Mouse (Mus musculus) embryonic stem cell, embryonic (primary cell): ENCODE data around the gene Mmp8.

Experiments used
- CTCF ChIA-PET, 4 experiments: fragments of 300-600 bp in 2 of 4; fragments of 350-600 bp in 2 of 4; sonication (Branson Sonifier 250); formaldehyde crosslinking; loops; one replicate each; lab custom pipeline; 2022; ENCODE audit warnings: inconsistent platforms in 2 of 4; lab: Charles Lee
- POLR2A ChIA-PET, 4 experiments: fragments of 300-600 bp in 2 of 4; fragments of 350-600 bp in 2 of 4; sonication (Branson Sonifier 250); formaldehyde crosslinking; loops; one replicate each; lab custom pipeline; 2022; ENCODE audit warnings: antibody characterized with exemption in 4 of 4, inconsistent platforms in 1 of 4; lab: Charles Lee

The Mmp8 gene

GRCm38 (mm10) chr9:7575526-7575925 is 17.3 kb downstream of the Mmp8 start:
- CTCF ChIA-PET = interaction anchor here in 1 of 4 experiments (0.7 kb wide), 1 partner anchor 28 kb away, joined by 3 read pairs; no protein-coding TSS in a partner anchor
- POLR2A ChIA-PET = no interaction called here

DNA sequence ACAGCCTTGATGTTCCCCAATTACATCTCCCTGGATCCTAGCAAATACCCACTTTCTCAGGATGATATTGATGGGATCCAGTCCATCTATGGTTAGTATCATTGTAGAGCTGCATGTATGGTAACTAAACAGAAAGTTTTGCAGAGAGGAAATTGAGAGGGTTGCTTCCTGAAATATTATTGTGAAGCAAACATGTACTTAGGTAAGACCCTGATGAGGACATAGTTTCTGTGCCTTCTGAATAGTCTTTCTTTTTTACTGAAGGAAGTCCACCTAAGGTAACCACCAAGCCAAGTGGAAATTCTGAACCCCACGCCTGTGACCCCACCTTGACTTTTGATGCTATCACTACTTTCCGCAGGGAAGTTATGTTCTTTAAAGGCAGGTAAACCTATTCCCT is 19.1 kb downstream of the Mmp8 start:
- CTCF ChIA-PET = no interaction called here

DNA sequence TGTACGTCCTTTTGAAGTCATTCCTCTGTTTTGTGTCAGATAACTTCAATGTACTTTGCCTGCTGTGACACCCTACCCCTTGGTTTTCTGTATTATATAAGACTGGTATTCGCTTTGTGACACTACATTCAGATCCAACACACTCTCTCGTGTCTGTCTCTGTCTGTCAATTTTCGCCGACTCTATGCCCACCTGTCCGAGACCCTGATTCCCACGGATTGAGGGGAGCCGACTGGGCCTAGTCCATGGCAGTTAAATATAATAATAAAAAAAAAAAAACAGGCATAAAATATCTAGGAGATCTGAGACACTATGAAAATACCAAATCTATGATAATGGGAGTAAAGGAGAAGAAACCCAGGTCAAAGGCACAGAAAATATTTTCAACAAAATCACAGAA is 31.8 kb downstream of the Mmp8 start:
- POLR2A ChIA-PET = no interaction called here
- CTCF ChIA-PET = no interaction called here

More for the DNA sequence above, 19.1 kb downstream of the Mmp8 start:
- POLR2A ChIA-PET = no interaction called here

DNA sequence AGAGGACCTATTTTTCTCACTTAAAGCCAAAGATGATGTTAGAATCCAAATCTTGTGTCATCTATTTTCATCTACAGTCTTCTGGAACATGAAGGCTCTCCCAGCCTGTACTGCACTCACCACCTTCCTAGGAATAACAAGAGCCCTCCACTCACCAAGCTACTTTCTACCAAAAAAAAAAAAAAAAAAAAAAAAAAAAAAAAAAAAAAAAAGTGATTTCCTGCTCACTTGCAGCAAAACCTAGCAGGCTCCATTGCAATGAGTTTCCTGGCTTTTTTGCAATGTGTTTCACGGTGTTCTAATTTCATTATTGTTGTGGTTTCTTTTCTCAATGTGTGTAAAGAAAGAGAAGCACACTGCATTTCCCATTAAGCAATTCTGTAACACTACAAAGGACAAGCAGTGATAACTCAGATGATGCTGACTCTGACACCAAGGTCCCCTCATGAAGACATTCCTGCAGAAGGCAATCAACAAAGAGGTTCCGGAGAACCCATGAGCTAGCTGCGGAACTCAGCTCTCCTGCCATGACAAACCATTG is 35.1 kb downstream of the Mmp8 start:
- POLR2A ChIA-PET = no interaction called here
- CTCF ChIA-PET = interaction anchor here (0.6 to 2.8 kb wide), 4 partner anchors 10 to 377 kb away, joined by 3 to 18 read pairs (median 4); no protein-coding TSS in a partner anchor

DNA sequence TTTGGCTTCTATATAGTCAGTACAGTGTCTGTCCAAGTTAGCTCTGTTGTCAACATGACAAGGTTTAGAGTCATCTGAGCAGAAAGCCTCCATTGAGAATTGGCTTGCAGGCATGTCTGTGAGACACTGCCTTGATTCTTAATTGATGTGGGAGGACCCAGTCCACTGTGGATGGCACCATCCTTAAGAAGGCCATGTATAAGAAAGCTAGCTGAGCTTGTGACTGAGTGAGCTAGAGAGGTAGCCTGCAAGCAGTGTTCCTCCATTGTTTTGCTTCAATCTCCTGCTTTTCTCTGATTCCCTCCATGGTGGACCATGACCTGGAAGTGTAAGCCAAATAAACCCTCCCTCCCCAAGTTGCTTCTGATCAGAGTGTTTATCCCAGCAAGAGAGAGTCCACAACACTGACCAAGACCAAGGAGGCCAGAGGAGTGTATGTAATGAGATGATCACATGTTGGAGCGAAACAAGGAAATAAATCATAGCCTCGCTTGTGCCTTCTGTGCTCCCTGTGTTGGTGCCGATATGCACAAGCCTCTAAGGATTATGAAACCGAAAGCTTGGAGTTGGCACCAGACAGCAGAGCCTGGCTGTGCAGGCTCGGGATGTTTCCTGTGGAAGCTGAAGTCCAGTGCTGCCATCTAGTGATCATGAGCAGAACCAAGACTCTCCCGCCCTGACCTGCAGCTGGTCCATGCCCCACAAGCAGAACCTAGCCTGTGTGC is 36.7 kb downstream of the Mmp8 start:
- CTCF ChIA-PET = interaction anchor here (0.5 to 2.8 kb wide), 24 partner anchors 8 to 609 kb away, joined by 3 to 23 read pairs (median 4); partner anchors contain the start of gene Mmp12 (in 1 of the 4)
- POLR2A ChIA-PET = interaction anchor here in 1 of 4 experiments (1.4 kb wide), 1 partner anchor 8 kb away, joined by 3 read pairs; no protein-coding TSS in a partner anchor

- CTCF ChIA-PET = interaction anchor here (0.5 to 1.9 kb wide), 49 partner anchors 8 to 1382 kb away, joined by 3 to 34 read pairs (median 3); partner anchors contain the start of genes Mmp20 (in 1 of the 4) and Tmem123 (in 1 of the 4)
- POLR2A ChIA-PET = interaction anchor here in 3 of 4 experiments (0.7 to 1.1 kb wide), 5 partner anchors 9 to 278 kb away, joined by 3 to 4 read pairs (median 3); partner anchors contain the start of gene Birc2 (in 1 of the 3)
These were observed 44.9 kb downstream of the Mmp8 start for GRCm38 (mm10) chr9:7602982-7603742.

DNA sequence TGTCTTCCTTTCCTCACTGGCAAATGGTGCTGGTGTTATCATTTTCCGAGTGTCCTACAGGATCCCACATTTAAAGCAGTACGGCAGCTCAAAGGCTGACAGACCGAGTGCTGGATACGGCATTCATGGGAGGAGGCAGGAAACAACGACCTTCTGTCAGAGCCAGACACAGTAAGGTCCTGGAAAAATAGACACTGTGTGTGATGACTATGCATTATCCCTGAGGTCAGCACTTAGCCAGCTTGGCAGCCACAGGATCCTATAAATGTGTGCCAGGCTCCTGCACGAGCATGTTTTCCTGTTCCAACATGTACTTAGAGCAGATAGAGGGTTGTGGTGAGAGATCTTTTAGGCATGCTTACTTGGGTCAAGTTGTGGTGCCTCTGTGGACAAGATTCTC is 45.7 kb downstream of the Mmp8 start:
- ChIA-PET CTCF (interaction anchor here (0.5 to 1.9 kb wide), 42 partner anchors 9 to 605 kb away, joined by 3 to 34 read pairs (median 3); partner anchors contain the start of genes Mmp20 (in 1 of the 4) and Tmem123 (in 1 of the 4)), POLR2A (interaction anchor here in 2 of 4 experiments (0.8 to 1.1 kb wide), 4 partner anchors 10 to 277 kb away, joined by 3 read pairs; partner anchors contain the start of gene Birc2 (in 1 of the 2))

DNA sequence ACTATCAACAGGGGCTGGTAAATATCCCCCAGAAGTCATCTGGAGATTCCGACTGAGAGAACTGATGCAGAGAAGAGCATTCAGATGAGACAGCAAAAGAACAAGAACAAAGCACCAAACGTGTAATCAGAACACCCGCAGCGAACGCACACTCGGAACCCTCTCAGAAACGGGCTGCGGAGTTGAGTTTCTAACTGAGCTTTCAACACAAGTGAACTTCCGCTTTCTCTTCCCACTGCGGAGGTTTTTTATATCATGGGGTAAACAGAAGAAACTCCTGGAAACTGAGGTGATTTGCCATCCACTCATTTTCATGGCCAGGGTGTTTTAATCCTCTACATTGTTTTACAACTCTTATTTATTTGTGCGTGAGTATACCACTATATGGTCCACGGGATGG is 47.4 kb downstream of the Mmp8 start:
- POLR2A ChIA-PET = no interaction called here
- CTCF ChIA-PET = no interaction called here
